Mouse (Mus musculus) heart, adult 2 months (tissue): ENCODE measurements around the gene Nup98.

Source experiments
- CTCF ChIP-seq: fragments of 200-600 bp; IDR thresholded peaks from 2 replicates; pipeline ENCODE4 v1.8.1; 2022; ENCODE audit warnings: antibody characterized with exemption, mild to moderate bottlenecking, moderate library complexity
- EP300 ChIP-seq: fragments of 200-500 bp; IDR thresholded peaks from 2 replicates; pipeline ENCODE4 v1.6.1; 2011; ENCODE audit warnings: low read depth, low read length, control low read depth; ENCODE audit not compliant: insufficient read depth
- POLR2A ChIP-seq: fragments of 200-500 bp; IDR thresholded peaks from 2 replicates; pipeline ENCODE4 v1.6.1; 2011; ENCODE audit warnings: mild to moderate bottlenecking, low read depth, low read length, control low read depth; ENCODE audit not compliant: insufficient read depth

DNA sequence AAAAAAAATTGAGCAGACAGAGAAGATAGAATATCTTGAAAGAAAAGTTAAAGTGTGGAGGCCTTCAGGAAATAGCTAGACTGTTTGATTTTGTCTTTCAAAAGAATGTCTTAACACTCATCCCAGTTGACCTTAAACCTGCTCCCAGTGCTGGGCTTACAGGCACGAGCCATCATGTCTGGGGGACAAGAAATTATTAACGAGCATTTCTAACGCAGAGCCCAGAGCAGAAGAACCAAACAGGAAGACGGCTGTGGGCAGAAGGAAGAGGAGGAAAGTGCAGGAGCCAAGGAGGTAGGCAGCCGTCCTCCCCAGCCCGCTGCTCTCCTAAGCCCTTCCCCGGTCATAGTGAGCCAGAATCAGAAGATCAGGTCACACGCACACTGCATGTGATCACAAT, 129.7 kb downstream of the Nup98 start:
- TF ChIP-seq POLR2A (no peak), CTCF (no peak), EP300 (no peak)
